In genomic region chr6:37592101-37593032, GRCm38 (mm10) we compare ENCODE assay signal across 7 mouse cellular contexts.
DNase-seq lines count a peak whose midpoint lies in the region; ATAC-seq lines count a peak whose summit lies in the region.

No protein-coding gene starts in this region.

- peak overlapping the region; percentile 92 for H3K27ac ChIP-seq in hindbrain, embryonic 13.5 days

- peak overlapping the region; percentile 40 for H3K4me2 ChIP-seq in hindbrain, embryonic 13.5 days

- H3K9me3 ChIP-seq in hindbrain, embryonic 13.5 days, result no peaks in the 10 kb centered on the region

- H3K27me3 ChIP-seq in hindbrain, embryonic 13.5 days, result no peaks in the 10 kb centered on the region

- H3K4me3 ChIP-seq in hindbrain, embryonic 13.5 days, result peak overlapping the region; percentile 18

- peaks cover 27% of the 10 kb centered on the region for H3K4me1 ChIP-seq in hindbrain, embryonic 13.5 days (replicated peaks)

- no peaks in the 10 kb centered on the region for H3K36me3 ChIP-seq in hindbrain, embryonic 13.5 days

- peak; percentile 64 for ATAC-seq in hindbrain, embryonic 13.5 days (ENCODE audit: low FRiP score)

- peak overlapping the region; percentile 61; the same call in 1 of the 2 replicates for H3K9ac ChIP-seq in hindbrain, embryonic 13.5 days

- DNase-seq in R1 (ENCODE audit: low read depth, low spot score), result peak; percentile 93
- DNase-seq in cerebellum, adult 18-20 months, result peak; percentile 33 to 41
- DNase-seq in forelimb bud, embryonic 11.5 days (ENCODE audit: low read depth, low spot score), result peak; percentile 65
- peak; percentile 29 to 42 for DNase-seq in layer of hippocampus, postnatal 14 days (ENCODE audit: low spot score in 2 of 2)
- peak; percentile 79 for DNase-seq in mesoderm, embryonic 11.5 days (ENCODE audit: low read depth, low spot score)
- peak; percentile 38 for DNase-seq in skeletal muscle tissue, adult 2 months (ENCODE audit: low read depth, low spot score)

- 25% methylated on average over 19 of the region's 19 CpGs for WGBS in hindbrain, embryonic 13.5 days

Comparison
In these comparisons a context has a peak if more than half of its experiments do, and no peak if none do; other contexts are left out.
1. Peak in every context shown above with its lines: DNase-seq, ATAC-seq, H3K4me3 ChIP-seq and H3K27ac ChIP-seq.
2. DNase-seq: peak in every context shown above with its lines; median percentile 93 in R1; 79 in mesoderm, embryonic 11.5 days; 65 in forelimb bud, embryonic 11.5 days; 38 in skeletal muscle tissue, adult 2 months; 37 in cerebellum, adult 18-20 months; 36 in layer of hippocampus, postnatal 14 days.